Mouse (Mus musculus) bone marrow, adult 2 months (tissue): ENCODE measurements around the gene Ptprcap.

Source experiments
- CTCF ChIP-seq: fragments of 200-500 bp; IDR thresholded peaks from 2 replicates; pipeline ENCODE4 v1.5.1; 2011; ENCODE audit warnings: low read length, control low read depth; ENCODE audit not compliant: control insufficient read depth, insufficient read depth
- POLR2A ChIP-seq: fragments of 200-500 bp; IDR thresholded peaks from 2 replicates; pipeline ENCODE4 v1.6.1; 2011; ENCODE audit warnings: low read depth, mild to moderate bottlenecking, control low read depth, low read length, borderline replicate concordance; ENCODE audit not compliant: control insufficient read depth

GRCm38 (mm10) chr19:4180411-4180810, 27.0 kb downstream of the Ptprcap start:
- TF ChIP-seq POLR2A (no peak), CTCF (no peak)
